Mouse (Mus musculus): ENCODE data around the gene Ccdc42. TPM values are rescaled to one million over a fixed set of nuclear protein-coding genes. Genes with fewer than 3 reads are reported as not detected.

Gene Ccdc42
- not detected for polyA plus RNA-seq (2017; shearing (Covaris generic))

DNA sequence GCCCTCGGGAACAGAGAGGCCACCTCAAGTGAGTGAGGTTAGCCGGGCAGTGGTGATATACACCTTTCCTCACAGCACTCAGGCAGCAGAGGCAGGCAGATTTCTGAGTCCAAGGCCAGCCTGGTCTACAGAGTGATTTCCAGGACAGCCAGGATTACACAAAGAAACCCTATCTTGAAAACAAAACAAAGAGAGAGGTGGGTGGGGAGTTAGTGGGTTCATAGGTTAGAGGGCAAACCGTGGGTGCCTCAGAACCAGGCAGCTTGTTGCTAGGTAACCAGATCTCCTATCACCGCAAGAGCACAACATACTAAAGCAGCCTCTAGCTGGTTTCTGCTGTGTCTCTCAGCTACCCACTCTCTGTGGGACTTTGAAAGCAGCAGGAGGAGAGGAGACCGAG is at the start of gene Ccdc42:
TSS of gene Ccdc42 (plus strand) at position 301 of the 400 bp plus-strand sequence.

DNA sequence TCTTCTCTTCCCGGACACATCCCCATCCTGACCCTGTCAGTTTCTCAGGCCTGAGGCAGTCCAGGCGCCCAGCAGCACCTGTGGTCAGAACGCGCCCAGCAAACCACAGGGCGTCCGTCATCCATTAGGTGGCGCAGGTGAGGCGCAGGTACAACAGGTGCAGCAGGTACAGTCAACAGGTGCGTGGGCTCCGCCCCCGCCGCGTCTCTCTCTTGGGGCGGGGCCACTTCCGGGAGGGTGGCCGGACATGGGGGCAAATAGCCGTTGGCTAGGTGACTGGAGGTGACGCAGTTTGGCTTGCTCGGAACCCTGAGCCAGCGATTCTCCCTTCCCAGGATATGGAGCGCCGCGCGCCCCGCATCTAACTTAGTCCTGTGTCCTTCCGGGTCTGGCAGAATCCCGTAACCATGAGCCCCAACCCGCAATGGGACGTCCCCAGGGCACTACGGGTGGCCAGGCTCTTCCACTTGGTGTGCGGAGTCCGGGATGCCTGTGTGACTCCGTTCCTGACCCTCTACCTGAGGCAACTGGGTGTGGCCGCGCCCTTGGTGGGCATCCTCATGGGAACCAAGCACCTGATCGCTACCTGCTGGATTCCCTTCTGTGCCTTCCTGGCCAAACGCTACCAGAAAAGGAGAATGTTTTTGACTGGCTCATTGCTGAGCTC is 30.8 kb upstream of the Ccdc42 start, which contains the start of gene Mfsd6l:
TSS of gene Mfsd6l (plus strand) at position 269 of the 667 bp plus-strand sequence.

Other genes with a start within 250 kb of the Ccdc42 start
- 0.82 TPM for gene Ntn1, start 186.2 kb upstream of the Ccdc42 start, polyA plus RNA-seq (2017; shearing (Covaris generic))
- gene Pik3r5, start 154.9 kb upstream of the Ccdc42 start, polyA plus RNA-seq (2017; shearing (Covaris generic)), result 86.8 TPM
- gene Pik3r6, start 84.0 kb upstream of the Ccdc42 start, polyA plus RNA-seq (2017; shearing (Covaris generic)), result not detected
- gene Mfsd6l, start 30.8 kb upstream of the Ccdc42 start, polyA plus RNA-seq (2017; shearing (Covaris generic)), result not detected
- 1.8 TPM for gene Myh10, start 104.5 kb downstream of the Ccdc42 start, polyA plus RNA-seq (2017; shearing (Covaris generic))

All from CD4-positive, CD25-positive, alpha-beta regulatory T cell, adult 9 weeks (primary cell).